Mouse (Mus musculus) MEL (cell line): Measurements from ENCODE around the gene Smurf1. TPM values are rescaled to one million over a fixed set of nuclear protein-coding genes. Genes with fewer than 3 reads are reported as not detected.
A peak's percentile ranks its signal among the peaks of the same experiment; 100 is the strongest.

ENCODE experiments used
- DNase-seq: peaks from one replicate; pipeline ENCODE4 v3.0.0; 2011; ENCODE audit warnings: low read depth, low spot score
- H3K27ac ChIP-seq: 2 replicates; pipeline ENCODE4 v1.5.1; 2012; ENCODE audit warnings: low read depth, mild to moderate bottlenecking, control low read depth, low read length, moderate library complexity; ENCODE audit not compliant: control insufficient read depth
- H3K27me3 ChIP-seq, 2 experiments: fragments of 150-350 bp in 1 of 2; sonication (generic) in 1 of 2; 2 replicates each; pipeline ENCODE4 v1.6.1; 2012; ENCODE audit warnings: low read length in 2 of 2, mild to moderate bottlenecking in 2 of 2, improper control_type of control experiment in 1 of 2, moderate library complexity in 1 of 2; ENCODE audit not compliant: insufficient read depth in 2 of 2, control insufficient read depth in 1 of 2
- H3K36me3 ChIP-seq, 2 experiments: 2 replicates each; pipeline ENCODE4 v1.6.1; 2012 to 2014; ENCODE audit warnings: low read length in 2 of 2, improper control_type of control experiment in 1 of 2, inconsistent platforms in 1 of 2, mild to moderate bottlenecking in 1 of 2; ENCODE audit not compliant: insufficient read depth in 2 of 2, control insufficient read depth in 1 of 2
- H3K4me1 ChIP-seq, 2 experiments: fragments of 150-350 bp in 1 of 2; sonication (generic) in 1 of 2; 2 replicates each; pipeline ENCODE4 v1.6.1; 2012; ENCODE audit warnings: low read length in 2 of 2, improper control_type of control experiment in 1 of 2, mild to moderate bottlenecking in 1 of 2; ENCODE audit not compliant: insufficient read depth in 2 of 2, control insufficient read depth in 1 of 2
- H3K4me3 ChIP-seq, 2 experiments: fragments of 150-350 bp in 1 of 2; sonication (generic) in 1 of 2; 2 replicates each; pipeline ENCODE4 v1.5.1; 2012; ENCODE audit warnings: low read depth in 2 of 2, low read length in 2 of 2, mild to moderate bottlenecking in 2 of 2, moderate library complexity in 2 of 2, control low read depth in 1 of 2, improper control_type of control experiment in 1 of 2; ENCODE audit not compliant: control insufficient read depth in 1 of 2, insufficient read depth in 1 of 2
- H3K79me2 ChIP-seq: 2 replicates; pipeline ENCODE4 v1.6.1; 2012; ENCODE audit warnings: mild to moderate bottlenecking, low read length, moderate library complexity; ENCODE audit not compliant: control insufficient read depth, poor library complexity, insufficient read depth
- H3K9ac ChIP-seq: 2 replicates; pipeline ENCODE4 v1.6.1; 2012; ENCODE audit warnings: low read depth, mild to moderate bottlenecking, control low read depth, low read length, moderate library complexity; ENCODE audit not compliant: control insufficient read depth, poor library complexity, severe bottlenecking
- H3K9me3 ChIP-seq: fragments of 150-350 bp; sonication (generic); replicated peaks from 2 replicates; pipeline ENCODE4 v1.6.1; 2012; ENCODE audit warnings: mild to moderate bottlenecking, low read length, improper control_type of control experiment, moderate library complexity; ENCODE audit not compliant: insufficient read depth
- CHD2 ChIP-seq: IDR thresholded peaks from 2 replicates; pipeline ENCODE4 v1.6.1; 2011; ENCODE audit warnings: low read length, improper control_type of control experiment
- ELF1 ChIP-seq: IDR thresholded peaks from 2 replicates; pipeline ENCODE4 v1.6.1; 2014; ENCODE audit warnings: low read depth, mild to moderate bottlenecking, inconsistent platforms, low read length, improper control_type of control experiment, moderate library complexity
- EP300 ChIP-seq, 2 experiments: IDR thresholded peaks; 2 replicates each; pipeline ENCODE4 v1.6.1; 2011; ENCODE audit warnings: improper control_type of control experiment in 2 of 2, low read length in 2 of 2, low read depth in 1 of 2, mild to moderate bottlenecking in 1 of 2
- ETS1 ChIP-seq: IDR thresholded peaks from 2 replicates; pipeline ENCODE4 v1.6.1; 2012; ENCODE audit warnings: low read depth, mild to moderate bottlenecking, inconsistent platforms, low read length, improper control_type of control experiment, moderate library complexity
- GATA1 ChIP-seq: IDR thresholded peaks from 2 replicates; pipeline ENCODE4 v1.6.1; 2011; ENCODE audit warnings: low read depth, low read length, improper control_type of control experiment
- HCFC1 ChIP-seq: IDR thresholded peaks from 2 replicates; pipeline ENCODE4 v1.6.1; 2012; ENCODE audit warnings: low read depth, mild to moderate bottlenecking, inconsistent platforms, low read length, improper control_type of control experiment, moderate library complexity
- KAT2A ChIP-seq: conservative IDR thresholded peaks from 2 replicates; pipeline ENCODE4 v1.6.1; 2012; ENCODE audit warnings: low read depth, low read length, improper control_type of control experiment, inconsistent platforms
- MAZ ChIP-seq: IDR thresholded peaks from 2 replicates; pipeline ENCODE4 v1.6.1; 2012; ENCODE audit warnings: low read depth, mild to moderate bottlenecking, inconsistent platforms, low read length, improper control_type of control experiment
- MEF2A ChIP-seq: IDR thresholded peaks from 2 replicates; pipeline ENCODE4 v1.6.1; 2014; ENCODE audit warnings: low read depth, mild to moderate bottlenecking, inconsistent platforms, low read length, improper control_type of control experiment; ENCODE audit not compliant: poor library complexity, insufficient replicate concordance, severe bottlenecking; ENCODE audit errors: extremely low read depth
- MXI1 ChIP-seq: IDR thresholded peaks from 2 replicates; pipeline ENCODE4 v1.6.1; 2011; ENCODE audit warnings: mild to moderate bottlenecking, low read depth, low read length, improper control_type of control experiment
- MYC ChIP-seq: IDR thresholded peaks from 2 replicates; pipeline ENCODE4 v1.6.1; 2011; ENCODE audit warnings: low read depth, mild to moderate bottlenecking, low read length, improper control_type of control experiment, moderate library complexity
- NELFE ChIP-seq: IDR thresholded peaks from 2 replicates; pipeline ENCODE4 v1.6.1; 2011; ENCODE audit warnings: low read depth, low read length, improper control_type of control experiment
- POLR2AphosphoS2 ChIP-seq: IDR thresholded peaks from 2 replicates; pipeline ENCODE4 v1.6.1; 2011; ENCODE audit warnings: low read length, improper control_type of control experiment
- SIN3A ChIP-seq: IDR thresholded peaks from 2 replicates; pipeline ENCODE4 v1.6.1; 2012; ENCODE audit warnings: low read length, improper control_type of control experiment, inconsistent platforms
- TCF12 ChIP-seq: IDR thresholded peaks from 2 replicates; pipeline ENCODE4 v1.6.1; 2014; ENCODE audit warnings: low read depth, mild to moderate bottlenecking, inconsistent platforms, low read length, improper control_type of control experiment, moderate library complexity
- UBTF ChIP-seq: IDR thresholded peaks from 2 replicates; pipeline ENCODE4 v1.6.1; 2012; ENCODE audit warnings: low read depth, mild to moderate bottlenecking, inconsistent platforms, low read length, improper control_type of control experiment, moderate library complexity, borderline replicate concordance; ENCODE audit not compliant: insufficient read depth
- ZC3H11A ChIP-seq: IDR thresholded peaks from 2 replicates; pipeline ENCODE4 v1.6.1; 2012; ENCODE audit warnings: low read depth, mild to moderate bottlenecking, inconsistent platforms, low read length, improper control_type of control experiment
- ZMIZ1 ChIP-seq: IDR thresholded peaks from 2 replicates; pipeline ENCODE4 v1.6.1; 2012; ENCODE audit warnings: low read depth, mild to moderate bottlenecking, inconsistent platforms, low read length, improper control_type of control experiment, moderate library complexity
- ZNF384 ChIP-seq: IDR thresholded peaks from 2 replicates; pipeline ENCODE4 v1.6.1; 2012; ENCODE audit warnings: low read depth, mild to moderate bottlenecking, inconsistent platforms, low read length, improper control_type of control experiment
- polyA plus RNA-seq, 2 experiments: library from polyadenylated mRNA; stranded (reverse) in 1 of 2; unstranded in 1 of 2; fragments of >175 nt in 1 of 2; fragments of >200 nt in 1 of 2; gene quantifications; 2 replicates each; pipeline versions ENCODE4 v1.2.1 to v1.2.4; 2012; ENCODE audit warnings: low replicate concordance in 2 of 2, low read depth in 1 of 2; ENCODE audit not compliant: insufficient read length in 2 of 2, insufficient read depth in 1 of 2, missing spikeins in 1 of 2
- total RNA-seq: library from RNA; depleted of rRNA; stranded (reverse); fragments of 300-350 nt; gene quantifications from 2 replicates; pipeline ENCODE4 v1.2.3, GENCODE M21; 2012

The Smurf1 gene
- total and polyA plus RNA-seq, 3 experiments = 4.0 to 10.6 TPM; not detected in 1

DNA sequence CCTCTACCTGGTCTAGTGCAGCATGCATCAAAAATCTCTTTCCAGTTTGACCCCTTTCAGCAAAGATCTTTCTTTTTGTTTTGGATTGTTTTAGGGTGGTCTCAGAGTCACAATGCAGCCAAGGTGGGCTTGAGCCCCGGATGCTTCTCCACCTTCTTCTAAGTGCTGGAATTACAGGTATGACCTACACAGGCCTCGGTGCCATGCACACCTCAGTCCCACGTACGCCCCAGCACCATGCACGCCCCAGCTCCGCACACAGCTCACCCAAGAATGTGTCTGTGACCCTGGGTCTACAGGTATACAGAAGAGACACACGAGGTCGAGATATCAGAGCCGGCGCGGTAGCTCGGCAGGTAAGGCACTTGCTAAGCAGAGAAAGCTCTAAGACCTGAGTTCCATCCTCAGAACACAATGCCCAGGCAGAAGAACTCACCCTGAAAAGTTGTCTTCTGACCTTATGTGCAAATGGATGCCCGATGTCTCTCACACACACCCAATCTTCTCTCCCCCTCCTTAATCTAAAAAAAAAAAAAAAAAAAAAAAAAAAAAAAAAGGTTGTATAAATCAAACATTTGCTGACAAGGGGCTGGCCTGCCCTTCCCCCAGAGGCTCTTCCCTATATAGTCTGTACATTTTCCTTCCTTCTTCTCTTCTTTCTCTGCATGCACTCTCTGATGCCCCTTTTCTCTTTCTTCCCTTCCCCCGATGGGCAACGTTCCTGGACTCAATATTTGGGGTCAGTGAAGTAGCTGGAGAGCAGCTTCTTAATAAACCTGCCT is 43.4 kb upstream of the Smurf1 start:
- DNase-seq = no peak

DNA sequence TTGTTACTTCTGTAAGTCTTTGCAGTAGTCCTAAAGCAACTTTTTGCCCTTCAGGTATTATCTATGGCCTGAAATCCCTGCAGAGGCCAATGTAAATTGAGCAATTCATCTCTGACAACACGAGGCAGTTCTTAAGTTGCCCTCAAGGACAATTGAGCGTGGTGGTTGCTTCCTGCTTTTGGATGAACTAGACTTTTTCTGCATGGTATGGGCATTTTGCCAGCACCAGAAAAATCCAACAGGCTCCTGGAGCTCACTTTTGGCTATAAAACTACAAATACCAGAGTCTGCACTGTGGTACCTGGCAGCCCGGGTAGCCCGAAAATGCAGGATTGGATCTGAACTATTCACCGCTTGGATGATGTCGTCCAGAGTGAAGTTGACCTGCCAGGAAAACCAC is 39.9 kb upstream of the Smurf1 start:
- H3K36me3 ChIP-seq = no peaks in the 10 kb centered on the region; a peak in 2 of 4 replicates
- no peaks in the 10 kb centered on the region for H3K27me3 ChIP-seq
- TF ChIP-seq MYC (no peak), MAZ (no peak), NELFE (no peak), TCF12 (no peak), KAT2A (no peak), MXI1 (no peak), CHD2 (no peak)

More for the DNA sequence above, 43.4 kb upstream of the Smurf1 start:
- Histone ChIP-seq H3K27ac (no peak overlapping the region), H3K9me3 (no peaks in the 10 kb centered on the region), H3K27me3 (no peaks in the 10 kb centered on the region), H3K79me2 (no peaks in the 10 kb centered on the region), H3K4me1 (peaks cover 6 to 9% of the 10 kb centered on the region in 2 experiments; a peak in 3 of 4 replicates), H3K4me3 (no peak overlapping the region), H3K9ac (no peak overlapping the region), H3K36me3 (no peaks in the 10 kb centered on the region; a peak in 2 of 4 replicates)
- TF ChIP-seq ZC3H11A (no peak), ZMIZ1 (no peak), ZNF384 (peak; percentile 94), ETS1 (no peak)

DNA sequence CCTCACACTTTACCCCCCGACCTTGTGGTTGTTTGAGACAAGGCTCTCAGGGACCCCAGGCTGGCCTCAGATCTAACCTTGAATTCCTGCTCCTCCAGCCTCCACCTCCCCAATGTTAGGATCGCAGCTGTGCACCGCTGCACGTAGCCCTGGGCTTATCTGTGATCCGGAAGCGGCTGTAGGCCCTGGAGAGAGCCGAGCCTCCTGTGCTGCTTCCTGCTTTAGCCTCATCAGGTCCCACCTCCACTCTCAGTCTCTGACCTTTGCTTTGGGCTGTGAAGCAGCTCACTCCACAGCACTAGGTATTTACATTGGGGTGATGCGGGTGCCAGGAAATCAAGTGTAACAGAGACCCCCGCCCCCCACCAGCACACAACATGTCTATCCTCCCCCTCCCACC is 38.8 kb upstream of the Smurf1 start:
- H3K27me3 ChIP-seq = no peaks in the 10 kb centered on the region
- H3K36me3 ChIP-seq = no peaks in the 10 kb centered on the region; a peak in 2 of 4 replicates
- peak; percentile 73 for DNase-seq
- H3K9ac ChIP-seq = 0 out of 2 replicates have a peak overlapping the region, but pooled peaks have one; percentile 2
- H3K4me3 ChIP-seq = peak overlapping the region; percentile 4 to 17; a peak in 3 of 4 replicates
- H3K4me1 ChIP-seq = peaks cover 12% of the 10 kb centered on the region in 2 experiments; a peak in 3 of 4 replicates
- H3K79me2 ChIP-seq = no peaks in the 10 kb centered on the region
- TF ChIP-seq HCFC1 (peak; percentile 41; the same call in 1 of the 2 replicates), ETS1 (peak; percentile 71; the same call in 1 of the 2 replicates), ELF1 (peak; percentile 84), POLR2AphosphoS2 (no peak), EP300 (IDR thresholded peaks at IDR 0.05; ENCODE audit: low read depth in 1 of 2, low read length in 2 of 2) (0 out of 4 replicates have a peak, but pooled peaks of 1 of the 2 experiments have one; percentile 13), CHD2 (no peak), UBTF (no peak), SIN3A (peak; percentile 41; the same call in 1 of the 2 replicates), MEF2A (no peak), GATA1 (0 out of 2 replicates have a peak, but pooled peaks have one; percentile 7)
- no peaks in the 10 kb centered on the region for H3K9me3 ChIP-seq
- no peak overlapping the region for H3K27ac ChIP-seq

More for the DNA sequence above, 39.9 kb upstream of the Smurf1 start:
- Histone ChIP-seq H3K9me3 (no peaks in the 10 kb centered on the region), H3K4me1 (peaks cover 6 to 11% of the 10 kb centered on the region in 2 experiments; a peak in 3 of 4 replicates), H3K4me3 (no peak overlapping the region), H3K79me2 (no peaks in the 10 kb centered on the region), H3K9ac (no peak overlapping the region), H3K27ac (no peak overlapping the region)
- DNase-seq = peak; percentile 40
